Comparison of ENCODE assay signal across 20 mouse cellular contexts in genomic region chr3:53600140-53600539, GRCm38 (mm10). TPM values are rescaled to one million over a fixed set of nuclear protein-coding genes. Genes with fewer than 3 reads are reported as not detected.
"Had no signal": no experiment of that assay in that cellular context is flagged by ENCODE, and none has a peak within 500 bp of the region (broad histone marks: within the 10 kb centered on the region; RNA-seq: fewer than 3 reads in every experiment).

No protein-coding gene starts in this region.

- H3K9ac ChIP-seq: liver, embryonic 13.5 days; midbrain, embryonic 13.5 days; neural tube, embryonic 13.5 days had no signal

- H3K4me1 ChIP-seq: liver, embryonic 13.5 days; midbrain, embryonic 13.5 days had no signal

- ATAC-seq: inflammation-experienced regulatory T-cells, adult 6 months; midbrain, embryonic 13.5 days; midbrain, embryonic 16.5 days had no signal

- H3K36me3 ChIP-seq: liver, embryonic 13.5 days; midbrain, embryonic 13.5 days; neural tube, embryonic 13.5 days had no signal

- H3K9me3 ChIP-seq: liver, embryonic 13.5 days; neural tube, embryonic 13.5 days had no signal

- H3K4me3 ChIP-seq: liver, embryonic 13.5 days; megakaryocyte, embryonic 14.5 days; midbrain, embryonic 10.5 days; midbrain, embryonic 13.5 days; myocyte; neural tube, embryonic 13.5 days had no signal

- H3K27ac ChIP-seq: liver, embryonic 13.5 days; midbrain, embryonic 10.5 days; midbrain, embryonic 13.5 days; neural tube, embryonic 13.5 days had no signal

- H3K4me2 ChIP-seq: liver, embryonic 13.5 days; midbrain, embryonic 13.5 days; neural tube, embryonic 13.5 days had no signal

- H3K27me3 ChIP-seq: liver, embryonic 13.5 days; megakaryocyte, embryonic 14.5 days; midbrain, embryonic 13.5 days; neural tube, embryonic 13.5 days had no signal

- DNase-seq: kidney, adult 2 months; kidney, postnatal 4 days; left cerebral cortex, postnatal 4 days; liver, embryonic 13.5 days; lung, adult 2 months; lung, postnatal 36 days; retina, postnatal 1 day; right cerebral cortex, postnatal 25 days; spleen, adult 18-20 months; thymus, adult 18-20 months; thymus, postnatal 36 days had no signal

RNA-seq across cellular contexts. Expression of gene Frem2, which starts 57.0 kb away (rescaled TPM):
- total RNA-seq: monocyte, adult 5-6 weeks; neutrophil, adult 5-6 weeks had no signal
- polyA plus RNA-seq: inflammation-experienced regulatory T-cells, adult 6 months had no signal
